Mouse (Mus musculus) MEL (cell line): Measurements from ENCODE around the gene Cyb5d1. TPM values are rescaled to one million over a fixed set of nuclear protein-coding genes. Genes with fewer than 3 reads are reported as not detected.
A peak's percentile ranks its signal among the peaks of the same experiment; 100 is the strongest.

Experiments used
- DNase-seq: peaks from one replicate; pipeline ENCODE4 v3.0.0; 2011; ENCODE audit warnings: low read depth, low spot score
- H3K27ac ChIP-seq: 2 replicates; pipeline ENCODE4 v1.5.1; 2012; ENCODE audit warnings: low read depth, mild to moderate bottlenecking, control low read depth, low read length, moderate library complexity; ENCODE audit not compliant: control insufficient read depth
- H3K27me3 ChIP-seq, 2 experiments: fragments of 150-350 bp in 1 of 2; sonication (generic) in 1 of 2; 2 replicates each; pipeline ENCODE4 v1.6.1; 2012; ENCODE audit warnings: low read length in 2 of 2, mild to moderate bottlenecking in 2 of 2, improper control_type of control experiment in 1 of 2, moderate library complexity in 1 of 2; ENCODE audit not compliant: insufficient read depth in 2 of 2, control insufficient read depth in 1 of 2
- H3K36me3 ChIP-seq, 2 experiments: 2 replicates each; pipeline ENCODE4 v1.6.1; 2012 to 2014; ENCODE audit warnings: low read length in 2 of 2, improper control_type of control experiment in 1 of 2, inconsistent platforms in 1 of 2, mild to moderate bottlenecking in 1 of 2; ENCODE audit not compliant: insufficient read depth in 2 of 2, control insufficient read depth in 1 of 2
- H3K4me1 ChIP-seq, 2 experiments: fragments of 150-350 bp in 1 of 2; sonication (generic) in 1 of 2; 2 replicates each; pipeline ENCODE4 v1.6.1; 2012; ENCODE audit warnings: low read length in 2 of 2, improper control_type of control experiment in 1 of 2, mild to moderate bottlenecking in 1 of 2; ENCODE audit not compliant: insufficient read depth in 2 of 2, control insufficient read depth in 1 of 2
- H3K4me3 ChIP-seq, 2 experiments: fragments of 150-350 bp in 1 of 2; sonication (generic) in 1 of 2; 2 replicates each; pipeline ENCODE4 v1.5.1; 2012; ENCODE audit warnings: low read depth in 2 of 2, low read length in 2 of 2, mild to moderate bottlenecking in 2 of 2, moderate library complexity in 2 of 2, control low read depth in 1 of 2, improper control_type of control experiment in 1 of 2; ENCODE audit not compliant: control insufficient read depth in 1 of 2, insufficient read depth in 1 of 2
- H3K79me2 ChIP-seq: 2 replicates; pipeline ENCODE4 v1.6.1; 2012; ENCODE audit warnings: mild to moderate bottlenecking, low read length, moderate library complexity; ENCODE audit not compliant: control insufficient read depth, poor library complexity, insufficient read depth
- H3K9ac ChIP-seq: 2 replicates; pipeline ENCODE4 v1.6.1; 2012; ENCODE audit warnings: low read depth, mild to moderate bottlenecking, control low read depth, low read length, moderate library complexity; ENCODE audit not compliant: control insufficient read depth, poor library complexity, severe bottlenecking
- H3K9me3 ChIP-seq: fragments of 150-350 bp; sonication (generic); replicated peaks from 2 replicates; pipeline ENCODE4 v1.6.1; 2012; ENCODE audit warnings: mild to moderate bottlenecking, low read length, improper control_type of control experiment, moderate library complexity; ENCODE audit not compliant: insufficient read depth
- BHLHE40 ChIP-seq: IDR thresholded peaks from 2 replicates; pipeline ENCODE4 v1.6.1; 2012; ENCODE audit warnings: low read depth, mild to moderate bottlenecking, inconsistent platforms, low read length, improper control_type of control experiment, borderline replicate concordance
- CHD1 ChIP-seq: IDR thresholded peaks from 2 replicates; pipeline ENCODE4 v1.6.1; 2012; ENCODE audit warnings: low read depth, mild to moderate bottlenecking, inconsistent platforms, low read length, improper control_type of control experiment
- CHD2 ChIP-seq: IDR thresholded peaks from 2 replicates; pipeline ENCODE4 v1.6.1; 2011; ENCODE audit warnings: low read length, improper control_type of control experiment
- CTCF ChIP-seq, 3 experiments: IDR thresholded peaks in 2 of 3; conservative IDR thresholded peaks in 1 of 3; 2 replicates each; pipeline ENCODE4 v1.5.1; 2011 to 2012; ENCODE audit warnings: low read length in 3 of 3, low read depth in 2 of 3, mild to moderate bottlenecking in 2 of 3, improper control_type of control experiment in 1 of 3, inconsistent platforms in 1 of 3, mixed read lengths in 1 of 3, moderate library complexity in 1 of 3; ENCODE audit not compliant: control insufficient read depth in 1 of 3, insufficient read depth in 1 of 3, poor library complexity in 1 of 3, severe bottlenecking in 1 of 3
- E2F4 ChIP-seq: IDR thresholded peaks from 2 replicates; pipeline ENCODE4 v1.6.1; 2011; ENCODE audit warnings: low read depth, low read length, improper control_type of control experiment, borderline replicate concordance
- EP300 ChIP-seq, 2 experiments: IDR thresholded peaks; 2 replicates each; pipeline ENCODE4 v1.6.1; 2011; ENCODE audit warnings: improper control_type of control experiment in 2 of 2, low read length in 2 of 2, low read depth in 1 of 2, mild to moderate bottlenecking in 1 of 2
- ETS1 ChIP-seq: IDR thresholded peaks from 2 replicates; pipeline ENCODE4 v1.6.1; 2012; ENCODE audit warnings: low read depth, mild to moderate bottlenecking, inconsistent platforms, low read length, improper control_type of control experiment, moderate library complexity
- GABPA ChIP-seq: IDR thresholded peaks from 2 replicates; pipeline ENCODE4 v1.6.1; 2012; ENCODE audit warnings: low read depth, mild to moderate bottlenecking, inconsistent platforms, low read length, improper control_type of control experiment, moderate library complexity
- GATA1 ChIP-seq: IDR thresholded peaks from 2 replicates; pipeline ENCODE4 v1.6.1; 2011; ENCODE audit warnings: low read depth, low read length, improper control_type of control experiment
- HCFC1 ChIP-seq: IDR thresholded peaks from 2 replicates; pipeline ENCODE4 v1.6.1; 2012; ENCODE audit warnings: low read depth, mild to moderate bottlenecking, inconsistent platforms, low read length, improper control_type of control experiment, moderate library complexity
- KAT2A ChIP-seq: conservative IDR thresholded peaks from 2 replicates; pipeline ENCODE4 v1.6.1; 2012; ENCODE audit warnings: low read depth, low read length, improper control_type of control experiment, inconsistent platforms
- MAX ChIP-seq: IDR thresholded peaks from 2 replicates; pipeline ENCODE4 v1.6.1; 2011; ENCODE audit warnings: low read length, improper control_type of control experiment
- MAZ ChIP-seq: IDR thresholded peaks from 2 replicates; pipeline ENCODE4 v1.6.1; 2012; ENCODE audit warnings: low read depth, mild to moderate bottlenecking, inconsistent platforms, low read length, improper control_type of control experiment
- MEF2A ChIP-seq: IDR thresholded peaks from 2 replicates; pipeline ENCODE4 v1.6.1; 2014; ENCODE audit warnings: low read depth, mild to moderate bottlenecking, inconsistent platforms, low read length, improper control_type of control experiment; ENCODE audit not compliant: poor library complexity, insufficient replicate concordance, severe bottlenecking; ENCODE audit errors: extremely low read depth
- MXI1 ChIP-seq: IDR thresholded peaks from 2 replicates; pipeline ENCODE4 v1.6.1; 2011; ENCODE audit warnings: mild to moderate bottlenecking, low read depth, low read length, improper control_type of control experiment
- MYB ChIP-seq: IDR thresholded peaks from 2 replicates; pipeline ENCODE4 v1.6.1; 2011; ENCODE audit warnings: mild to moderate bottlenecking, low read depth, low read length, improper control_type of control experiment
- MYC ChIP-seq: IDR thresholded peaks from 2 replicates; pipeline ENCODE4 v1.6.1; 2011; ENCODE audit warnings: low read depth, mild to moderate bottlenecking, low read length, improper control_type of control experiment, moderate library complexity
- NELFE ChIP-seq: IDR thresholded peaks from 2 replicates; pipeline ENCODE4 v1.6.1; 2011; ENCODE audit warnings: low read depth, low read length, improper control_type of control experiment
- NRF1 ChIP-seq: IDR thresholded peaks from 2 replicates; pipeline ENCODE4 v1.6.1; 2014; ENCODE audit warnings: low read depth, mild to moderate bottlenecking, inconsistent platforms, low read length, improper control_type of control experiment, moderate library complexity; ENCODE audit not compliant: poor library complexity, insufficient read depth, severe bottlenecking
- POLR2A ChIP-seq, 2 experiments: IDR thresholded peaks; 2 replicates each; pipeline ENCODE4 v1.6.1; 2011 to 2012; ENCODE audit warnings: low read length in 2 of 2, mild to moderate bottlenecking in 2 of 2, control low read depth in 1 of 2, improper control_type of control experiment in 1 of 2, low read depth in 1 of 2, moderate library complexity in 1 of 2; ENCODE audit not compliant: control insufficient read depth in 1 of 2, insufficient read depth in 1 of 2, poor library complexity in 1 of 2
- POLR2AphosphoS2 ChIP-seq: IDR thresholded peaks from 2 replicates; pipeline ENCODE4 v1.6.1; 2011; ENCODE audit warnings: low read length, improper control_type of control experiment
- POLR2AphosphoS5 ChIP-seq: IDR thresholded peaks from 2 replicates; pipeline ENCODE4 v1.6.1; 2012; ENCODE audit warnings: low read depth, borderline replicate concordance, mild to moderate bottlenecking, inconsistent platforms, low read length, moderate library complexity, mixed read lengths
- RAD21 ChIP-seq: IDR thresholded peaks from 2 replicates; pipeline ENCODE4 v1.6.1; 2011; ENCODE audit warnings: mild to moderate bottlenecking, low read depth, low read length, improper control_type of control experiment
- SIN3A ChIP-seq: IDR thresholded peaks from 2 replicates; pipeline ENCODE4 v1.6.1; 2012; ENCODE audit warnings: low read length, improper control_type of control experiment, inconsistent platforms
- SMC3 ChIP-seq: IDR thresholded peaks from 2 replicates; pipeline ENCODE4 v1.6.1; 2011; ENCODE audit warnings: low read depth, low read length, improper control_type of control experiment
- TAL1 ChIP-seq: IDR thresholded peaks from 2 replicates; pipeline ENCODE4 v1.6.1; 2012; ENCODE audit warnings: mild to moderate bottlenecking, inconsistent platforms, low read length, moderate library complexity, mixed read lengths
- TBP ChIP-seq: IDR thresholded peaks from 2 replicates; pipeline ENCODE4 v1.8.0; 2011; ENCODE audit warnings: low read depth, low read length, improper control_type of control experiment
- TCF12 ChIP-seq: IDR thresholded peaks from 2 replicates; pipeline ENCODE4 v1.6.1; 2014; ENCODE audit warnings: low read depth, mild to moderate bottlenecking, inconsistent platforms, low read length, improper control_type of control experiment, moderate library complexity
- UBTF ChIP-seq: IDR thresholded peaks from 2 replicates; pipeline ENCODE4 v1.6.1; 2012; ENCODE audit warnings: low read depth, mild to moderate bottlenecking, inconsistent platforms, low read length, improper control_type of control experiment, moderate library complexity, borderline replicate concordance; ENCODE audit not compliant: insufficient read depth
- USF1 ChIP-seq: IDR thresholded peaks from 2 replicates; pipeline ENCODE4 v1.6.1; 2014; ENCODE audit warnings: low read depth, mild to moderate bottlenecking, inconsistent platforms, low read length, improper control_type of control experiment, moderate library complexity
- USF2 ChIP-seq, 2 experiments: IDR thresholded peaks; 2 replicates each; pipeline ENCODE4 v1.6.1; 2011 to 2012; ENCODE audit warnings: improper control_type of control experiment in 2 of 2, low read length in 2 of 2, borderline replicate concordance in 1 of 2, inconsistent platforms in 1 of 2, low read depth in 1 of 2, mild to moderate bottlenecking in 1 of 2; ENCODE audit not compliant: insufficient read depth in 1 of 2
- ZKSCAN1 ChIP-seq: IDR thresholded peaks from 2 replicates; pipeline ENCODE4 v1.6.1; 2012; ENCODE audit warnings: low read depth, mild to moderate bottlenecking, inconsistent platforms, low read length, improper control_type of control experiment, moderate library complexity
- ZMIZ1 ChIP-seq: IDR thresholded peaks from 2 replicates; pipeline ENCODE4 v1.6.1; 2012; ENCODE audit warnings: low read depth, mild to moderate bottlenecking, inconsistent platforms, low read length, improper control_type of control experiment, moderate library complexity
- polyA plus RNA-seq, 2 experiments: library from polyadenylated mRNA; stranded (reverse) in 1 of 2; unstranded in 1 of 2; fragments of >175 nt in 1 of 2; fragments of >200 nt in 1 of 2; gene quantifications; 2 replicates each; pipeline versions ENCODE4 v1.2.1 to v1.2.4; 2012; ENCODE audit warnings: low replicate concordance in 2 of 2, low read depth in 1 of 2; ENCODE audit not compliant: insufficient read length in 2 of 2, insufficient read depth in 1 of 2, missing spikeins in 1 of 2
- total RNA-seq: library from RNA; depleted of rRNA; stranded (reverse); fragments of 300-350 nt; gene quantifications from 2 replicates; pipeline ENCODE4 v1.2.3, GENCODE M21; 2012

Gene Cyb5d1
- total and polyA plus RNA-seq, 3 experiments, result 21.3 to 39.6 TPM; not detected in 1

GRCm38 (mm10) chr11:69419813-69420553 lies 24.6 kb upstream of the Cyb5d1 start:
- Histone ChIP-seq H3K4me1 (peaks cover 0 to 24% of the 10 kb centered on the region in 2 experiments; a peak in 3 of 4 replicates), H3K27me3 (peaks cover 0 to 1% of the 10 kb centered on the region in 2 experiments; a peak in 1 of 4 replicates)

GRCm38 (mm10) chr11:69419443-69419812 lies 24.0 kb upstream of the Cyb5d1 start:
- peak overlapping the region; percentile 83 for H3K27ac ChIP-seq
- TF ChIP-seq TCF12 (no peak), GABPA (no peak), POLR2AphosphoS5 (no peak), CTCF (IDR thresholded peaks at IDR 0.05 in 2 of 3, conservative IDR thresholded peaks at IDR 0.05 in 1 of 3; ENCODE audit: control insufficient read depth in 1 of 3, insufficient read depth in 1 of 3, low read depth in 2 of 3, low read length in 3 of 3, poor library complexity in 1 of 3, severe bottlenecking in 1 of 3) (peak in 2 of 3 experiments; percentile 28 to 29; a peak in 4 of 6 replicates), RAD21 (no peak; the same call in 1 of the 2 replicates), KAT2A (no peak), GATA1 (no peak), SMC3 (peak; percentile 34; the same call in 1 of the 2 replicates)
- peaks cover 14% of the 10 kb centered on the region for H3K79me2 ChIP-seq
- peaks cover 0 to 1% of the 10 kb centered on the region in 2 experiments; a peak in 1 of 4 replicates for H3K27me3 ChIP-seq
- no peaks in the 10 kb centered on the region for H3K9me3 ChIP-seq
- peak overlapping the region; percentile 71 for H3K9ac ChIP-seq
- no peak for DNase-seq
- H3K4me1 ChIP-seq, result peaks cover 1 to 28% of the 10 kb centered on the region in 2 experiments; a peak in 3 of 4 replicates
- peaks cover 0 to 8% of the 10 kb centered on the region in 2 experiments; a peak in 2 of 4 replicates for H3K36me3 ChIP-seq
- H3K4me3 ChIP-seq, result peak overlapping the region; percentile 61 to 72

More at GRCm38 (mm10) chr11:69419813-69420553, 24.6 kb upstream of the Cyb5d1 start:
- Histone ChIP-seq H3K4me3 (peak overlapping the region; percentile 61 to 72), H3K27ac (peak overlapping the region; percentile 83), H3K9ac (peak overlapping the region; percentile 71), H3K9me3 (no peaks in the 10 kb centered on the region), H3K36me3 (peaks cover 0 to 5% of the 10 kb centered on the region in 2 experiments; a peak in 2 of 4 replicates), H3K79me2 (peaks cover 9% of the 10 kb centered on the region)
- DNase-seq, result peak; percentile 92
- TF ChIP-seq E2F4 (no peak), USF2 (IDR thresholded peaks at IDR 0.05; ENCODE audit: borderline replicate concordance in 1 of 2, insufficient read depth in 1 of 2, low read depth in 1 of 2, low read length in 2 of 2) (no peak), MEF2A (no peak), SIN3A (peak; percentile 83), USF1 (no peak), ZMIZ1 (no peak), TCF12 (0 out of 2 replicates have a peak, but pooled peaks have one; percentile 24), MXI1 (peak; percentile 60; the same call in 1 of the 2 replicates), CHD2 (0 out of 2 replicates have a peak, but pooled peaks have one; percentile 19), MAX (0 out of 2 replicates have a peak, but pooled peaks have one; percentile 14), CTCF (IDR thresholded peaks at IDR 0.05 in 2 of 3, conservative IDR thresholded peaks at IDR 0.05 in 1 of 3; ENCODE audit: control insufficient read depth in 1 of 3, insufficient read depth in 1 of 3, low read depth in 2 of 3, low read length in 3 of 3, poor library complexity in 1 of 3, severe bottlenecking in 1 of 3) (no peak), HCFC1 (0 out of 2 replicates have a peak, but pooled peaks have one; percentile 27), SMC3 (no peak), GABPA (no peak), RAD21 (no peak), GATA1 (peak; percentile 68; the same call in 1 of the 2 replicates), KAT2A (no peak), POLR2AphosphoS5 (no peak), TAL1 (no peak), ETS1 (peak; percentile 89), MYB (no peak), MYC (no peak), MAZ (peak; percentile 81; the same call in 1 of the 2 replicates), POLR2A (IDR thresholded peaks at IDR 0.05; ENCODE audit: control insufficient read depth in 1 of 2, insufficient read depth in 1 of 2, low read depth in 1 of 2, low read length in 2 of 2, poor library complexity in 1 of 2) (no peak), NRF1 (no peak), POLR2AphosphoS2 (no peak), UBTF (no peak), CHD1 (no peak), NELFE (peak; percentile 34; the same call in 1 of the 2 replicates), TBP (0 out of 2 replicates have a peak, but pooled peaks have one; percentile 21), EP300 (IDR thresholded peaks at IDR 0.05; ENCODE audit: low read depth in 1 of 2, low read length in 2 of 2) (peak in 1 of 2 experiments; percentile 21; a peak in 1 of 4 replicates), ZKSCAN1 (no peak), BHLHE40 (peak; percentile 23; the same call in 1 of the 2 replicates)
- TF ChIP-seq, all 39 proteins: peak for 13
